Mouse (Mus musculus) neural tube, embryonic 11.5 days (tissue): ENCODE measurements at regions not wholly inside any gene's neighbourhood (a gene's known extent, or its start where the extent isn't known, plus 50 kb on each side); places are given as distances from the start of the nearest gene placed in this dataset.
A peak's percentile ranks its signal among the peaks of the same experiment; 100 is the strongest.

Experiments used
- ATAC-seq: fragments of 200-750 bp; cut with Nextera tagmentation; 2 replicates; pipeline ENCODE4 v1.8.0; 2017; ENCODE audit warnings: moderate number of reproducible peaks, mild to moderate bottlenecking, moderate TSS enrichment, moderate library complexity; ENCODE audit not compliant: insufficient read depth, low FRiP score, low TSS enrichment
- DNase-seq: peaks from one replicate; pipeline ENCODE4 v3.0.0-alpha.2; 2015; ENCODE audit warnings: low spot score
- H3K27ac ChIP-seq: fragments of 300-500 bp; sonication (generic); 2 replicates; pipeline ENCODE4 v1.5.1; 2014; ENCODE audit warnings: low read depth, mild to moderate bottlenecking, low read length
- H3K27me3 ChIP-seq: fragments of 300-500 bp; sonication (generic); 2 replicates; pipeline ENCODE4 v1.6.1; 2014; ENCODE audit warnings: mild to moderate bottlenecking, low read length, mixed read lengths; ENCODE audit not compliant: control insufficient read depth, insufficient read depth
- H3K36me3 ChIP-seq: fragments of 300-500 bp; sonication (generic); 2 replicates; pipeline ENCODE4 v1.6.1; 2014; ENCODE audit warnings: mild to moderate bottlenecking, low read length, moderate library complexity, mixed read lengths; ENCODE audit not compliant: control insufficient read depth, insufficient read depth
- H3K4me1 ChIP-seq: fragments of 300-500 bp; sonication (generic); 2 replicates; pipeline ENCODE4 v1.6.1; 2014; ENCODE audit warnings: low read length, mixed read lengths; ENCODE audit not compliant: control insufficient read depth, insufficient read depth
- H3K4me2 ChIP-seq: fragments of 300-500 bp; sonication (generic); 2 replicates; pipeline ENCODE4 v1.6.1; 2014; ENCODE audit warnings: low read depth, mild to moderate bottlenecking, moderate library complexity
- H3K4me3 ChIP-seq: fragments of 300-500 bp; sonication (generic); 2 replicates; pipeline ENCODE4 v1.5.1; 2014; ENCODE audit warnings: low read depth, low read length
- H3K9ac ChIP-seq: fragments of 300-500 bp; sonication (generic); 2 replicates; pipeline ENCODE4 v1.6.1; 2014; ENCODE audit warnings: mild to moderate bottlenecking, low read length
- H3K9me3 ChIP-seq: fragments of 300-500 bp; sonication (generic); 2 replicates; pipeline ENCODE4 v1.6.1; 2016; ENCODE audit warnings: low read length; ENCODE audit not compliant: control insufficient read depth
- WGBS: fragments of 180-500 bp; shearing (Covaris S2); extraction: QIAGEN DNeasy Blood & Tissue Kit; methylation state at CpG from one replicate; pipeline ENCODE4 v1.1.7; 2014; 5-methylcytosine and 5-hydroxymethylcytosine counted together

DNA sequence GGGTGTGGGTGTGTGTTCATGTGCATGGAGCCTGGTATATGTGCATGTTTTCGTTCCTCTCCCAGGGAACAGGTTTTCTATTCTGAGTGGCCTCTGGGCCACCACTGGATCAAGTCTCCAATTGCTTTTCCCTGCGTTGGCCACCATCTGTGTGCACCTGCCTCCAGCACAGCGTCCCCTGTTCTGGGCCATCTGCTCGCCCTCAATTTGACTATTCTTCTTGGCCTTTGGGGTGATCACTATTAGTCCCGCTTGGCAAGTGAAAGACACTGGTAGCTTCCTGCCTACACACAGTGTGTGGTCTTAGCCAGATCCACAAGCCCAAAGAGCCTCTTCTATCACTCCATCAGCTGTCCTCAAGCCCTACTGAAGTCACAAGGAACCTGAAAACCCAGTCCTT, 80.8 kb upstream of the Ppp1r26 start:
- H3K27me3 ChIP-seq, result no peaks in the 10 kb centered on the region
- H3K27ac ChIP-seq, result no peak overlapping the region
- ATAC-seq (no peak), DNase-seq (no peak)
- WGBS, result 80% methylated on average over 5 of the region's 5 CpGs
- no peak overlapping the region for H3K9ac ChIP-seq
- no peak overlapping the region for H3K4me2 ChIP-seq
- peaks cover 3% of the 10 kb centered on the region; the same call in 1 of the 2 replicates for H3K4me1 ChIP-seq
- H3K36me3 ChIP-seq, result no peaks in the 10 kb centered on the region
- no peak overlapping the region for H3K4me3 ChIP-seq
- no peaks in the 10 kb centered on the region for H3K9me3 ChIP-seq

DNA sequence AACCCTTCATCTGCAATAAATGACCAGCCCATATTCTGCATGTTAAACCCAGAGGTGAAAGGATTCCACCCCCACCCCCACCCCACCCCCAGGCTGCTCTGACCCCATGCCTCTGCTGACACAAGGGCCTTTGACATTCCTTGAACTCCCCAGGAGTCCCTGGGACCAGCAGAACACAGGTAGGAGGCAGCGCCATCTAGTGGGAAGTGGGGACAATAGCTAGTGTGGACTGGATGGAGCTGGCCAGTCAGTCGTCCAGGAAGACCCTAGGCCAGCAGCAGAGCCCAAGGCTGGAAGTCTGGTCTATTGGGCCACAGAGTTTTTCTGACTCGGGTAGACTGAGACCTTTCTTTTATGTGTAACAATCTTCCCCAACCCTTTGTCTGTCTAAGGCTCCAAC, 71.8 kb upstream of the Ppp1r26 start:
- DNase-seq (peak; percentile 57), ATAC-seq (no peak)
- Histone ChIP-seq H3K27ac (no peak overlapping the region), H3K9me3 (no peaks in the 10 kb centered on the region), H3K4me3 (no peak overlapping the region), H3K4me1 (peaks cover 3% of the 10 kb centered on the region; the same call in 1 of the 2 replicates), H3K4me2 (no peak overlapping the region), H3K36me3 (no peaks in the 10 kb centered on the region), H3K27me3 (no peaks in the 10 kb centered on the region), H3K9ac (no peak overlapping the region)
- WGBS, result 17% methylated on average over 3 of the region's 3 CpGs

DNA sequence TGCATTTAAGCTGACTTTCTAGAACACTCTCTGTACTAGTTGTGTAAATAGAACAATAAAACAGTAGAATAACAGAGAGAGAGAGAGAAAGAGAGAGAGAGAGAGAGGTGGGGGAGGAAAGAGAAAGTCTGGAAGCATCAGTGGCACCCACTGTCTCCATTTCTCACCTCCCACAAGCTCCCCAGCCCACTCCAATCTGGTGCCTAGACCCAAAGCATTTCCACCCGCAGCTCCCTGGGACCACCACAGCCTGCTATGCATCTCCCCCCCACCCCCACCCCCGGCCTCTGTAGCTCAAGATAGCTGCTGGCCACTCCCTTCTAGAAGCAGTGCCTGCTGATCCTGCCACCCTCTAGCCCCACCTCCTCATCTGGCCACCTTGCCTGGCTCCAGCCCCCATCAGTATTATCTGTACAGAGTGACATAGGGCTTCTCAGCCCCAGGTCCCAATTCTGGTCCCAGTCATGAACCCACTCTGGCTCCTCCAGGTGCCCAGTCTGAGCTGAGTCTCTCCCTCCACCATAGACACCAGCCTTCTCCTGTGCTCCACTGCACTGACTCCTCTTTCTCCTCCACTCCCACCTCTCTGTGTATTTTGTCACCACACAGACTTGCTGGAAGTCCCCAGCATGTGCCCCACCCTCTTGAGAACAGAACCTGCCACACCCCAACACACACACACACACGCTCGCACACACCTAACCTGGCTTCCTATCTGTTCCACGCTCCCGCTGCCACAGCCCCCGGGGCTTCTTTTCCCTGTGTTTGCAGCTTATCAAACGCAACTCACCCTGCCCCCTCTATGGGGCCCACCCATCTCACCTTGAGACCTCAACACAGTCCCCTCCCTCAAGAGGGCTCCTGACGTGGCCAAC, 68.4 kb upstream of the Ppp1r26 start:
- peaks cover 5% of the 10 kb centered on the region for H3K4me1 ChIP-seq
- DNase-seq (no peak), ATAC-seq (no peak)
- H3K9me3 ChIP-seq, result no peaks in the 10 kb centered on the region
- no peak overlapping the region for H3K4me3 ChIP-seq
- no peak overlapping the region for H3K9ac ChIP-seq
- H3K27me3 ChIP-seq, result no peaks in the 10 kb centered on the region
- no peak overlapping the region for H3K27ac ChIP-seq
- WGBS, result 76% methylated on average over 9 of the region's 9 CpGs
- no peaks in the 10 kb centered on the region for H3K36me3 ChIP-seq
- no peak overlapping the region for H3K4me2 ChIP-seq

DNA sequence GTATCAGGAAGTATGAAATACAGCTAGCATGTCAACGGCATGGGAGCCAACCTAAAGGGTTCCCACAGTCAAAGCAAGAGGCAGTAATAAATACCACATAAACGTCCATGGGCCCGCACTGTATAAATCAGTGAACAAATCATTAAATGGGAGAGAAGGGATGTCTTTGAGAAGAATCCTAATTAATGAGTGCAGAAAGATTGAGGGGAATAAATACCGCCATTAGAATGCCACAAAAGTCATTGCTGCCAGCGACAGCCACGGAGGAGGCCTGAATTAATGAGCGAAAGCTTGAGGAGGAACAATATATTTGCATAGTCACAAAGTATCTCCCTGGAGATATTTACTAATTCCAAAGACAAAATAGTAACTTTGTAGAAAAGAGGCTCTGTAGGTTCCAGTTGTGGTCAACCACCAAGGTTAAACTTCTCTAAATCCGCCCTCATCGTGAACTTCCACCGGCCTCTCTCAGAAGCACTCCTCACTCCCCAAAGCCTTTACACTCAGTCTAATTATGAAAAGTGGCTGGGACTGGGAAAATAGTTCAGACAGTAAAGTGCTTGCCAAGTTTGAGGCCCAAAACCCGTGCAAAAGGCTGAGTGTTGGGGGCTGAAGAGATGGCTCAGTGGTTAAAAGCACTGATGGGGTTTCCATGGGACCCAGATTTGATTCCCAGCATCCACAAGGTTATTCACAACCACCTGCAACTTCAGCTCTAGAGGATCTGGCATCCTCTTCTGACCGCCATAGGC, 64.4 kb upstream of the Ppp1r26 start:
- H3K4me3 ChIP-seq, result no peak overlapping the region
- no peaks in the 10 kb centered on the region for H3K9me3 ChIP-seq
- H3K36me3 ChIP-seq, result no peaks in the 10 kb centered on the region
- no peaks in the 10 kb centered on the region for H3K27me3 ChIP-seq
- WGBS, result 80% methylated on average over 12 of the region's 12 CpGs
- DNase-seq, result no peak
- no peak overlapping the region for H3K27ac ChIP-seq
- H3K4me1 ChIP-seq, result peaks cover 10% of the 10 kb centered on the region
- no peak overlapping the region for H3K9ac ChIP-seq
- H3K4me2 ChIP-seq, result no peak overlapping the region
- no peak for ATAC-seq

DNA sequence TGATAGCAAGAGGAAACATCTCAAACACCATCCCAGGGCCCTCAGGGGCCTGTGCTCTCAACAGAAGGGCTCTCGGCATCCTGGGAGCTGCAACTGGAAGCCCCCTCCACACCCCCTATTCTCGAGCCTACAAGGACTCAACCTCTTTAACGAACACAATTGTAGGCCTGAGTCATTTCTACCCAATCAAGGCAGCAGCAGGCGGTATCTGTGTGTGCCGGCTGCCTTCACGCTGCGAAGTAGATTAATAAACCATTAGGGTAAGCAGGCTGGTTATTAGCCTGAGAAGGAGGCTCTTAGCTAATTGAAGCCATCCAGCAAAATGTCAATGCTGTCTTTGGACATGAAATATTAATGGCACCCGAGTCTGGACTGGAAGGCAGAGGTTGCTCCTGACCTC, 61.7 kb upstream of the Ppp1r26 start:
- H3K4me2 ChIP-seq, result no peak overlapping the region
- ATAC-seq (no peak), DNase-seq (peak; percentile 25)
- peaks cover 17% of the 10 kb centered on the region for H3K4me1 ChIP-seq
- no peak overlapping the region for H3K27ac ChIP-seq
- no peaks in the 10 kb centered on the region for H3K36me3 ChIP-seq
- H3K9me3 ChIP-seq, result no peaks in the 10 kb centered on the region
- WGBS, result 69% methylated on average over 8 of the region's 8 CpGs
- no peak overlapping the region for H3K9ac ChIP-seq
- H3K27me3 ChIP-seq, result no peaks in the 10 kb centered on the region
- H3K4me3 ChIP-seq, result no peak overlapping the region

DNA sequence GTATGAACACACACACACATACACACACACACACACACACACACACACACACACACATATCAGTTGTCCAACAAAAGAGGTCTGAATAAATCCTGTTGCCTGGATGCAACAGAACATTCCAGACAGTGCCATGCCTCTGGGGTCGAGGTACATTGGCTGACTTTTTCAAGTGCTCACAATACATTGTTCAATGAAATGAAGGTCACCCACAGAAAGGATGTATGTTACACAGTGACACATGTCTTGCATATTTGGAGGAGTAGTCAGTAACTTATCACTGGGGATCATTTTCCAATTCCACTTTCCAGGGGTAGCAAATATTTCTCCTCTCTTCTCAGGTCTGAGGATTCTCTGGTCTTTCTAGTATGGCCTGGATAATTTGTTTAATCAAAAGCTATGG, 59.8 kb upstream of the Ppp1r26 start:
- Histone ChIP-seq H3K9me3 (no peaks in the 10 kb centered on the region), H3K36me3 (no peaks in the 10 kb centered on the region), H3K9ac (no peak overlapping the region), H3K4me2 (no peak overlapping the region), H3K27ac (no peak overlapping the region), H3K4me1 (peaks cover 12% of the 10 kb centered on the region; the same call in 1 of the 2 replicates), H3K4me3 (no peak overlapping the region), H3K27me3 (no peaks in the 10 kb centered on the region)
- WGBS, result 83% methylated on average over 1 of the region's 1 CpGs
- no peak for ATAC-seq
- no peak for DNase-seq

DNA sequence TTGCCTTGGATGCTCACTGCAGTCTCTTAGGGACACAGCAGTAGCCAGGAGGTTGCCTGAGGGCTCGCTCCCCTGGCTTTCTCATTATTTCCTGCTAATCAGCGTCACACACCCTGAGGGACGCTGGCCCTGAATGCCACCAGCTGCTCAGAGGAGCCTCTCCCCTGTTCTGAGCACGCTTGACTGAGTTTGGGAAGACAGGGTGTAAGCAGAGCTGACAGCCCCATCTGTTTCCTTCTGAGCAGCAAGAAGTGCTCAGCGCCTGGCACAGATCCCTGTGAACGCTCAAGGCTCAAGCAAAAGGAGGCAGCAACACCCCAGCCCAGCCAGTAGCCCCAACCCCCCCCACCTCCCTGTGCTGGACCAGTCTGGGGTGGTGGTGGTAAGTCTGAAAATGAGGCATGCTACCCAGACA, 59.2 kb upstream of the Ppp1r26 start:
- H3K4me1 ChIP-seq, result peaks cover 12% of the 10 kb centered on the region; the same call in 1 of the 2 replicates
- 0 out of 2 replicates have a peak overlapping the region, but pooled peaks have one; percentile 20 for H3K27ac ChIP-seq
- H3K27me3 ChIP-seq, result no peaks in the 10 kb centered on the region
- ATAC-seq (peak; percentile 60), DNase-seq (peak; percentile 66)
- H3K4me3 ChIP-seq, result no peak overlapping the region
- H3K36me3 ChIP-seq, result no peaks in the 10 kb centered on the region
- WGBS, result 10% methylated on average over 6 of the region's 6 CpGs
- H3K9me3 ChIP-seq, result no peaks in the 10 kb centered on the region
- H3K4me2 ChIP-seq, result no peak overlapping the region
- no peak overlapping the region for H3K9ac ChIP-seq

DNA sequence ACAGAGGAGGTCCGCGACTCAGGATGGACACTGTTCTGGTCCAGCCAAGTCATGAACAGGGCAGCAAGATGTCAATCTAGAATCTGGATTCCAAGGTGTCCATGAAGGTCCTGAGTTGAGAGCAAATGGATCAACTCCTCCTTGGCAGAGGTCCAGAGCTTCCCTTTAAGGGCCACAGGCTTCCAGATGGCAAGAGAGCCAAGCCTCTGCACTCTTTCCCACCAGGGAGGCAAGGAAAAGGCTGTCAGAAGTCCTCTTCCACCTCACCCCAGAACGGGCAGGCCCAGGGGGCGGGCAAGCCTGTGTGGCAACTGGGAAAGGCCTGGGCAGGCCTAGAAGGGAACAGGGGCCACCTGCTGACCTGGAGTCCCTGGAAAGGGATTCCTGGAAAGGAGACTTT, 58.7 kb upstream of the Ppp1r26 start:
- Histone ChIP-seq H3K4me2 (no peak overlapping the region), H3K4me1 (peaks cover 12% of the 10 kb centered on the region; the same call in 1 of the 2 replicates), H3K4me3 (no peak overlapping the region), H3K9me3 (no peaks in the 10 kb centered on the region), H3K36me3 (no peaks in the 10 kb centered on the region), H3K27ac (no peak overlapping the region), H3K9ac (no peak overlapping the region), H3K27me3 (no peaks in the 10 kb centered on the region)
- DNase-seq, result no peak
- no peak for ATAC-seq
- WGBS, result 87% methylated on average over 4 of the region's 4 CpGs
